Mouse (Mus musculus) induced T-regulatory cell, adult 2 months (primary cell): Measurements from ENCODE around the gene Adipor2.

Experiments used
- DNase-seq: peaks from one replicate; pipeline ENCODE4 v3.0.0-alpha.2; 2012; ENCODE audit warnings: low read depth

Adipor2 gene

GRCm38 (mm10) chr6:119347813-119348212 is 69.7 kb downstream of the Adipor2 start:
- DNase-seq = no peak

GRCm38 (mm10) chr6:119346257-119346656 is 71.2 kb downstream of the Adipor2 start:
- DNase-seq = peak; percentile 21

GRCm38 (mm10) chr6:119341409-119341808 is 76.1 kb downstream of the Adipor2 start:
- no peak for DNase-seq

GRCm38 (mm10) chr6:119338121-119338912 is 79.2 kb downstream of the Adipor2 start:
- DNase-seq = no peak

GRCm38 (mm10) chr6:119337287-119337686 is 80.2 kb downstream of the Adipor2 start:
- no peak for DNase-seq

GRCm38 (mm10) chr6:119336124-119336523 is 81.4 kb downstream of the Adipor2 start:
- peak; percentile 60 for DNase-seq

- no peak for DNase-seq
Observed at GRCm38 (mm10) chr6:119333831-119334230, 83.7 kb downstream of the Adipor2 start.

GRCm38 (mm10) chr6:119333202-119333601 is 84.3 kb downstream of the Adipor2 start:
- no peak for DNase-seq

GRCm38 (mm10) chr6:119332111-119332510 is 85.4 kb downstream of the Adipor2 start:
- DNase-seq = no peak

GRCm38 (mm10) chr6:119330506-119330905 is 87.0 kb downstream of the Adipor2 start, which contains the start of gene Lrtm2:
Gene Lrtm2 (minus strand): TSS chr6:119330766.
- DNase-seq = no peak

- no peak for DNase-seq
Observed at GRCm38 (mm10) chr6:119329936-119330335, 87.6 kb downstream of the Adipor2 start.

GRCm38 (mm10) chr6:119329215-119329714 is 88.2 kb downstream of the Adipor2 start:
- DNase-seq = no peak

- DNase-seq = no peak
Observed at GRCm38 (mm10) chr6:119328521-119329115, 88.9 kb downstream of the Adipor2 start.

GRCm38 (mm10) chr6:119326541-119326940 is 91.0 kb downstream of the Adipor2 start:
- DNase-seq = no peak

GRCm38 (mm10) chr6:119325978-119326377 is 91.5 kb downstream of the Adipor2 start:
- no peak for DNase-seq

GRCm38 (mm10) chr6:119324776-119325175 is 92.7 kb downstream of the Adipor2 start:
- DNase-seq = no peak

- DNase-seq = no peak
Observed at GRCm38 (mm10) chr6:119321752-119322151, 95.8 kb downstream of the Adipor2 start.

GRCm38 (mm10) chr6:119320481-119320880 is 97.0 kb downstream of the Adipor2 start:
- no peak for DNase-seq

- DNase-seq = peak; percentile 26
Observed at GRCm38 (mm10) chr6:119319358-119319757, 98.1 kb downstream of the Adipor2 start.

- DNase-seq = no peak
Observed at GRCm38 (mm10) chr6:119318732-119319131, 98.8 kb downstream of the Adipor2 start.

GRCm38 (mm10) chr6:119314751-119315476 is 102.6 kb downstream of the Adipor2 start:
- DNase-seq = no peak

GRCm38 (mm10) chr6:119313588-119314375 is 103.7 kb downstream of the Adipor2 start:
- DNase-seq = no peak
